Mouse (Mus musculus) ovary, adult 2 months (tissue): Measurements from ENCODE around the gene Ly6c1. TPM values are rescaled to one million over a fixed set of nuclear protein-coding genes. Genes with fewer than 3 reads are reported as not detected.

ENCODE experiments used
- polyA plus RNA-seq: library from polyadenylated mRNA; depleted of rRNA; stranded (reverse); fragments of >200 nt; gene quantifications from 2 replicates; pipeline ENCODE4 v1.2.3, GENCODE M21; 2012; rRNA removed

Gene Ly6c1
- polyA plus RNA-seq, result 141 and 157 TPM in 2 replicates

DNA sequence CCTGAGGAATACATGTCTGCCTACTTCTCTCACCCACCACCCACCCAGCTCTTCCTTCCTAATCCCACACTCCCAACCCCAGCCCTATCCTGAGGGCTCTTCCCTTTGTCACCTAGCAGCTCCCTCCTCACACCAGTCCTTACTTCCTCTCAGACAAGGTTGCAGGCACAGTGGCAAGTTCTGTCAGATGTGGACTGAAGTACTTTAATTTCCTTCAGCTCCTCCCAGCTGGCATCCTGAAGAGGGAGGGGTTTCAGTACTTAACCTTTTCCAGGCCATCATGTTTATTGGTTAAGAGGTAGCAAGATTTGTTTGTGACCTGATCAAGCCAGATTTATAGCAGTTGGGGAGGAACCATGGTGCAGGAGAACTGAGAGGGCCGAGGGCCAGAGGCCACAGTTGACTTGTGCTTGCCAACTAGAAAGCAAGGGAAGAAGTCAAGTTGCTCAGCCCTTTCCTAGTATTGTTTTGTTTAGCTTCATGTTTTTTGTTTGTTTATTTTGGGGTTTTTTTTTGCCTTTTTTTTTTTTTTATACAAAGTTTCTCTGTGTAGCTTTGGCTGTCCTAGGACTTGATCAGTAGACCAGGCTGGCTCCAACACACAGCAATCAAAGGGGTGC is at the start of gene Ly6c1:
Gene Ly6c1, minus strand, starts transcription at position 189 of the 620 bp plus-strand sequence.

Other genes starting within 250 kb of the Ly6c1 start
- not detected in 2 replicates for gene Gml2, start 229.8 kb downstream of the Ly6c1 start, polyA plus RNA-seq
- gene 2010109I03Rik, start 151.8 kb downstream of the Ly6c1 start, polyA plus RNA-seq, result 0.06 and 0.20 TPM in 2 replicates
- 0.12 and 0.35 TPM in 2 replicates for gene Ly6i, start 65.4 kb downstream of the Ly6c1 start, polyA plus RNA-seq
- 40.1 and 61.5 TPM in 2 replicates for gene Ly6a, start 50.8 kb downstream of the Ly6c1 start, polyA plus RNA-seq
- 3.6 and 8.5 TPM in 2 replicates for gene Ly6c2, start 63.1 kb upstream of the Ly6c1 start, polyA plus RNA-seq
- 0.52 and 0.58 TPM in 2 replicates for gene Ly6g, start 106.4 kb upstream of the Ly6c1 start, polyA plus RNA-seq
- 0.10 and 0.21 TPM in 2 replicates for gene BC025446, start 167.5 kb upstream of the Ly6c1 start, polyA plus RNA-seq
- 0.60 and 1.1 TPM in 2 replicates for gene Ly6f, start 219.6 kb upstream of the Ly6c1 start, polyA plus RNA-seq